Mouse (Mus musculus) lung, adult 2 months (tissue): Measurements from ENCODE around the gene Gm9732.
"Not testable (repeated sequence)": the region's sequence is repeated elsewhere in the genome, so short reads cannot be mapped to it uniquely, and the experiment has no call there.

Experiments used
- CTCF ChIP-seq: fragments of 200-500 bp; IDR thresholded peaks from 2 replicates; pipeline ENCODE4 v1.5.1; 2011; ENCODE audit warnings: mild to moderate bottlenecking, low read length, control low read depth; ENCODE audit not compliant: insufficient read depth
- POLR2A ChIP-seq: fragments of 200-500 bp; IDR thresholded peaks from 2 replicates; pipeline ENCODE4 v1.6.1; 2011; ENCODE audit warnings: low read depth, mild to moderate bottlenecking, control low read depth, low read length, borderline replicate concordance; ENCODE audit errors: extremely low read depth

DNA sequence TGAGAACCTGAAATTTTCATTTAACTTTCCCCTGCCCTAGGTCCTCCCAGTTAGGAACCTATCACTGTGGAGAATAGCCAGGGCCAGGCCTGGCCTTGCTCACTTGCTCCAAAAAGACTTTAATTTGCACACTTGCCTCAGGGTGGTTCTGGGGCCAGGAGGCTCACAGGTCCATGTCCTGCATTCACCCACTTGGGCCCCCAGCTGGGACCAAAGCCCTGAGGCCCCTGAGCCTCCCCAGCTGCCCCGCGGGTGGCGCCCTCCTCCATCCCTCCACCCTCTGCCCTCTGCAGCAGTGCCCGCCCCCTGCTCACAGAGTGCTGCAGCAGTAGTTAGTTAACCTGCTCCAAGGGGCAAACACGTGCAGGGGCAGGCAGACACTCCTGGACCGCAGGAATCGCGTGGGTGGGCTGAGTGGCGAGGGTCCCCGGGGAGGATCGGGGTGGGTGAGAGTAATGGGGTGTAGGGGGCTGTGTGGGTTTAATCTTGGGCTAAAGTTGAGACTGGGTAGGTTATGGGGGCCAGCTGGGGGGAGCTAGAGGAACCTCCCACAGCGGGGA lies 25.1 kb upstream of the Gm9732 start:
- TF ChIP-seq POLR2A, CTCF: not testable (repeated sequence)
